Mouse (Mus musculus) 3T3-L1 (cell line): ENCODE data around the gene Kcnmb3.
"Not testable (repeated sequence)": the region's sequence is repeated elsewhere in the genome, so short reads cannot be mapped to it uniquely, and the experiment has no call there.

Experiments used
- DNase-seq: peaks from one replicate; pipeline ENCODE4 v3.0.0-alpha.2; 2015; ENCODE audit warnings: low read depth, low spot score

The Kcnmb3 gene

DNA sequence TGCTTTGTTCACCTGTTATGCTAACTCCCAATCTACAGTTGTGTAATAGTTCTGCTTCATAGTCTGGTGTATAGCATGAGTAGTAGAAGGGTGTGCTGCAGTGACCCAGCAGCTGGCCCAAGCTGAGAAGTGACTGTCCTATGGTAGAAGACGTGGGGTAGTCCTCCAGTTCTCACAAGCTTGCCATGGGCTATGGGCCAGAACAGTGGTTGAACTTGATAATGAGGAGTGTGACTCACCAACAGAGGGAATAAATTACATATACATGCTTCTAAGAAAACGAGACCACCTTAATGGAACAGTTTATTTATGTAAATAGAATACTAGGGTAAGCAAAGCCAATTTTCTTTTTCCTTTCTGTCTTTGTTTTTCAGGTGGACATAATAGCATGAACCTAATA lies 61.6 kb downstream of the Kcnmb3 start:
- no peak for DNase-seq

DNA sequence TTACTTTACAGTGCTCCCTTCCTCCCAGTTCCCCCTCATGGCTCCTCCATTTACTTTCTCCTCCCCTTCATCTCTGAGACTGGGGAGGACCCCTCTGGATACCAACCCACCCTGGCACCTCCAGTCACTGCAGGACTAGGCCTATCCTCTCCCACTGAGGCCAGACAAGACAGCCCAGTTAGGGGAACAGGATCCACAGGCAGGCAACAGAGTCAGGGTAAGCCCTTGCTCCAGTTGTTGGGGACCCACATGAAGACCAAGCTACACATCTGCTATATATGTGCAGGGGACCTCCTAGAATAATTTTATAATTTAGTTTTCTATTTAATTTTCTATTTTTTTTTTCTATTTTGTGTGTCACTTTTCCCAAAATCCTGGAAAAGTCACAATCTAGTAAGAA lies 62.7 kb downstream of the Kcnmb3 start:
- not testable (repeated sequence) for DNase-seq

DNA sequence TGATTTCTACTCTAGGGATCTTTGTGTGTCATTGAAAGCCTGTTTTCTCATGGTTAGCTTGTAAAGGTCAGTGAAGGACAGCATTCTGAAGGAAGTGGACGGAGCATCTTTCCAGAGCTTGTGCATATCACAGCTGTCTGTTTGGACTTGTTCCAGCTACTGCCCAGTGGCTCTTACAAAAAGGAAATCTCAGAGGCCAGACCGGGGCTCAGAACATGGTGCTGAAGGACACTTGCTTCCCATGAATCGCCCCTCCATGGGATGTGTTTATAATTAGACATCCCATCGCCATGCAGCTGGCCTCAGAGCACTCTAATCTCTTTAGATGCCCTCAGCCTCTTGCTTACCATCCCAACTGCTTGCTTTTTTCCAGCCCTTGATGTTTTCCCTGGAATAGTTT lies 63.1 kb downstream of the Kcnmb3 start:
- DNase-seq = no peak

DNA sequence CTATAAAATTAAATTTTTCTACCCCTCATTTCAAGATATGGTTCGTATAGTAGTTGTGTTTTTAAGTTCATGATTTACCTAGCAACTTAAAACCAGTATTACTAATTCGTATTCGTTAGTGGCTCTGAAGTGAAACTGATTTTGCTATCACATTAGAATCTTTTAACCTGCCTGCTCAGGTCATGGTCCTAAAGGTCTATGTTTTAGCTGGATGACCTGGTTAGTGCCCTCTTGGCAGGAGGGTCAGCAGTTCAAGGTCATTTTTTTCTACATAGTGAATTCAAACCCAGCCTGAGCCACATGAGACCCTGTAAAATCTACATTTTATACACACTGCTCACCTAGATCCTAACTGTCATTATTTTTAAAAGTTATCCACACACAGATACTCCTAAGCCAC lies 63.7 kb downstream of the Kcnmb3 start:
- no peak for DNase-seq

DNA sequence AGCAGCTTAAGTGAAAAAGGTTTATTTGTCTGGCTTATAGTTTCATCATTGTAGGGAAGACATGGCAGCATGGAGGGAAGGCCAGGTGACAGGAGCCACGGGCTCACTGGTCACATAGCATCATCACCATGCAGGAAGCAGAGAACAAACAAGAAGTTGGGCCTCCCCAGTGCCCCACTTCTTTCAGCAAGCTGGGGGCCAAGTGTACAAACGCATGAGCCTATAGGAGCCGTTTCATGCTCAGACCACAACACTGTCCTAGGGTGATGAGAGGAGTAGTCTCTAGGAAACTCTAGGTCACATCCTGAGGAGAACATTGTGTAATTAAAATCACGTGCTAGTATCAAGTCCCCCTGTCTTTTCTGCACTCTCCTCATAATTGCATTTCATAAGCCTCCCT lies 64.3 kb downstream of the Kcnmb3 start:
- DNase-seq = no peak
